Mouse (Mus musculus): ENCODE results near the gene Vkorc1.
"Not testable (repeated sequence)": the region's sequence is repeated elsewhere in the genome, so short reads cannot be mapped to it uniquely, and the experiment has no call there.

Gene Vkorc1

DNA sequence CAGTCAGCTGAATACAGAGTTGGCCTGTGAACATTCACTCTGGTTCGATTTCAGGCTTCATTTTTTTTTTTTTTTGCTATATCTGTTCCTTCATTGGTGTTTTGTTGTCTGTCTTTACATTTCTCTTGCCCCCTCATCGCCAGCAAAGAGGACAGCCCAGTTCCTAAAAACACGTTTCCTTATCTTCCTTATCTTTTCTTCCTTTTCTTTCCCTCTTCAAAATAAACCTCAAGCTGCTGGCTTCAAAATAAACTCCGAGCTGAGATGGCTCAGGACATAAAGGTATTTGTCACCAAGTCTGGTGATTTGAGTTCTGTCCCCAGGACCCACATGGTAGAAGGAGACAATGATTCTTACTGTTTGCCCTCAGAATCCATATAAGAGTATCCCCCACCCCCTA lies 17.5 kb upstream of the Vkorc1 start:
- no peak for DNase-seq

DNA sequence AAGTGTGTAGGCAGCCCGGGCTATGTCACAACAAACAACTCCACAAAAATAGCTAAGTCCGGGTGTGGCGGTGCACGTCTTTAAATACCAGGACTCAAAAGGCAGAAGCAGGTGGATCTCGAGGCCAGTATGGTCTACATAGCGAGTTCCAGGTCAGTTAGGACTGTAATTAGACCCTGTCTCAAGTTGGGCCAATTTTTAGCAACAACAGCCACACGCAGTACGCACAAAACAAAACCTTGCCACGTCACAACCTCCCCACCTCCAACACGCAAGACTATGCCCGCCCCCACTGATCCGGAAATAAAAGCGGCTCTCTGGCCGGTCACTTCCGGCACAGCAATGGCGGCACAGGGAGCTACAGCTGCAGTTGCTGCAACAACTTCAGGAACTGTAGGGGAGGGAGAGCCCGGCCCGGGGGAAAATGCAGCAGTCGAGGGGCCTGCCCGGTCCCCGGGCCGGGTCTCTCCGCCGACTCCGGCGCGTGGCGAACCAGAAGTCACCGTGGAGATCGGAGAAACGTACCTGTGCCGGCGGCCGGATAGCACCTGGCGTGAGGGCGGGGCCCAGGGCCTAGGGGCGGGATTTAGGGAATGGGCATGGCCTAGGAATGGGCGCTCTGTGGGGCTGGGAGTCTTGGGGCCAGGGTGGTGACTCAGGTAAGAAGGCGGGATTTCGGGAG lies 16.9 kb upstream of the Vkorc1 start, which contains the start of gene Kat8:
Kat8 (plus strand) TSS at position 327 of the 682 bp plus-strand sequence.
- peak; percentile 85 for DNase-seq

DNA sequence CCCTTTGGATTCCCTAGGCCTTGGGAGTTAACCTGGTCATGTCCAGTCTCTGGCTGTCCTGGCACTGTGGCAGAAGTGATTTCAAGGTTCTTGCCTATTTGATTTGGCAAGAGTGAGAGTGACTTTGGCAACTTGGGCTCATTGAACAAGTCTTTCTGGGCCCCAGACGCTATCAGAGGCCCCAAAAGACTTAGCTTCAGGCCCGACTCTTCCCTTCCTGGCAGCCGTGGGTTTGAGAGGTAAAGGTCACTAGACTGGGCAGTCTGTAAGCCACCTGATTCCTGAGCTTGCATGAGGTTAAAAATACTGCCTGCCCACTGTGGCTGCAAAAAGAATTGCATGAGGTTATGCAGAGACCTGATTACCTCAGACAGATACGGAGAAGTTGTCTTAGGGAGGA lies 13.2 kb upstream of the Vkorc1 start:
- DNase-seq = no peak

DNA sequence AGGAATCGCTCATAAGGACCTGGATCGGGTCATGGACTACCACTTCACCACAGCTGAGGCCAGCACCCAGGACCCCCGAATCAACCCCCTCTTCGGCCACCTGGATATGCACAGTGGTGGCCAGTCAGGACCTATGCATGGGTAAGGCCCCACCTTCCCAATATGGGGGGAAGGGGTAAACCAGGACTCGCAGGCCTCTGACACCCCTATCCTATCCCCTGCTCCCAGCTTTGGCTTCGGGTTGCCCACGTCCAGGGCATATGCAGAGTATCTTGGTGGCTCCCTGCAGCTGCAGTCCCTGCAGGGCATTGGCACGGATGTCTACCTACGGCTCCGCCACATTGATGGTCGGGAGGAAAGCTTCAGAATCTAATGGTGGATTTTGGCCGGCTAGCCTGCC lies 12.5 kb upstream of the Vkorc1 start:
- no peak for DNase-seq

DNA sequence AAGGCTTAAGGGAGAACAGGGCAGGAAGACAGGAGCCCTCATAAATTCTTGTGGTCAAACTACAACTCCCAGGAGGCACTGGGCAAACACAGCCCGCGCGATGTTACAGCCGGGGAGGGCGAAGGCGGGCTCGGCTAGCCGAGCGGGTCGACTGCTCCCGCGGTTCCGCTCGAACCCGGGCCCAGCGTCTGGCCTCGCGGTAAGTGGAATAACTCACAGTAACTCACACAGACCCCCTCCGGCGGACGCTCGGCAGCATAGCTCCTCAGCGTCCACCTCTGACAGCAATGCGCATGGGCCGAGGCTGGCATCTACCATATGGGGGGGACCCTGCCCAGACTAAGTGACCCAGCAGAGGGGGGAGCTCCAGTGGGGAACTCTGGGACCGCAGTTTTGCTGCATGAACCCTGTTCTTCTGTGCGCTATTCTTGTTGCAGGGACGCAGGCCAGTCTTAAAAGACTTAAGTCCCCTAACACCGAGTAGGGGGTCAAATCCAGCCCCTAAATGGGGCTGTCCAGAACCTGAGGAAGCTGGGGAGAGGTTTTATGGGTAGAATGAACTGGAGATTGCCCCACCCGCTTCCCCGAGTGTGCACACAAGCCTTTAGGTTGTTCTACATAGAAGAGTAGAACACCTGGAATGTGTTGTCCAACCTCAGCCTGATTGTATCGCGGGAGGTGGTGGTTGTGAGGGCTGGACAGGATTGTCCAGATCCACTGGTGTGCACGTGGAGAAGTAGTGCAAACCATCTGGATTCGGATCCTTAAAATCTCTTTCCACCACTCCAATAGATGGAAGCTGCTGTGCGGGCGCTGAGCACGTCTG lies 8.8 kb upstream of the Vkorc1 start, which contains the start of gene Bckdk:
Bckdk (plus strand) TSS at position 112 of the 826 bp plus-strand sequence.
- DNase-seq = peak; percentile 77

DNA sequence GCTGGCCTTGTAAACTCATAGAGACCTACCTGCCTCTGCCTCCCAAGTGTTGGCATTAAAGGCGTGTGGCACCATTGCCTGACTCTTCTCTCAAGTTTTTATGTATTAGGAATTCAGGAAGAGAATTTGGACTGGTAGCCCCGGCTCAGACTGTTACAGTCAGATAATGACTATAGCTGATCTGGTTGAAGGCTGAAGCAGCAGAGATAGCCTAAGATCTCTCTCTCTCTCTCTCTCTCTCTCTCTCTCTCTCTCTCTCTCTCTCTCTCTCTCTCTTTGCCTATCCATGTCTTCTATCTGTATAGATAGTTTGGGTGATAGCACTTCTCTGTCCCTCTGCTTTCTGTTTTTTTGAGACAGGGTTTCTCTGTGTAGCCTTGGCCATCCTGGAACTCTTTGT lies 6.4 kb upstream of the Vkorc1 start:
- no peak for DNase-seq

DNA sequence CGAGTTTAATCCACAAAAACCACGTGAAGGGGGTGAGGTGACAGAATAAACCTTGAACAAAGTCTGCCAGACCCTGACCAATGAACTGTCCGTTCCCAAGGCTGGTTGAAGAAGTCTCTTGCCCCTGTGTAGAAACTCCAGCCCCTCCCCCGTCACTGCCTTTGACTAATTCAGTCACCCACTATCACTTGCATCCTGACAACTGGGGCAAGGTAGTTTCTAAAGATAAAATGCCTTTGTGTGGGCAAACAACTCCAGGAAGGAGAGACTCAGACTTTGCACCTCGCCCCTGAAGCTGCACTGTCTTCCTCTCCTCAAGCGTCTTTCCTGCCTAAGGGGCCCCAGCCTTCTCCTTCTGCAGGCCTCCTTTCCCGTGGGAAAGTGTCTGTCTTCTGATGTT lies 4.6 kb upstream of the Vkorc1 start:
- no peak for DNase-seq

DNA sequence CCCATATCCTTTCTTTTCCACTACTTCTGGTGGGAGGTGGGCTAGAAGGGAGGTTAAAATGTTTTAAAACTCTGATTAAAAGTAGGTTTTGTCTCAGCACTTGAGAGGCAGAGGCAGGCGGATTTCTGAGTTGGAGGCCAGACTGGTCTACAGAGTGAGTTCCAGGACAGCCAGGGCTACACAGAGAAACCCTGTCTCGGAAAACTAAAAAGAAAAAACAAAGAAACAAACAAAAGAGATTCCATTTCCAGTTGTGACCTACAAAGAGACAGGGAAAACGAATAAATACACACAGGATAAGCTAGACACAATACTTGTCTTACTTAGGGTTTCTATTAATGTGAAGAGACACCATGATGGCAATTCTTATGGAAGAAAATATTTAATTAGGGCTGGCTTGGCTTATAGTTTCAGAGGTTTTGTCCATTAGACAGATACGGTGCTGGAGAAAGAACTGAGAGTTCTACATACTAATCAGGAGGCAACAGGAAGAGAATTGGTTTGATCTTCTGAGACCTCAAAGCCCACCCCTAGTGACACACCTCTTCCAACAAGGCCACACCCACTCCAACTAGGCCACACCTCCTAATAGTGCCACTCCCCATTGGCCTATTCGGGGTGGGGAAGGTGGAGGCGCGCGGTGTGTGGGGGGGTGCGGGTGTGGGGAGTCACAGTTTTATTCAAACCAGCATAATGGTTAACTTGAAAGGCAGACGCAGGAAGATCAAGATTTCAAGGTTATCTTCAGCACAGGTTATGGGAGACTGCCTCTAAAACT lies 3.0 kb upstream of the Vkorc1 start:
- peak; percentile 69 for DNase-seq

DNA sequence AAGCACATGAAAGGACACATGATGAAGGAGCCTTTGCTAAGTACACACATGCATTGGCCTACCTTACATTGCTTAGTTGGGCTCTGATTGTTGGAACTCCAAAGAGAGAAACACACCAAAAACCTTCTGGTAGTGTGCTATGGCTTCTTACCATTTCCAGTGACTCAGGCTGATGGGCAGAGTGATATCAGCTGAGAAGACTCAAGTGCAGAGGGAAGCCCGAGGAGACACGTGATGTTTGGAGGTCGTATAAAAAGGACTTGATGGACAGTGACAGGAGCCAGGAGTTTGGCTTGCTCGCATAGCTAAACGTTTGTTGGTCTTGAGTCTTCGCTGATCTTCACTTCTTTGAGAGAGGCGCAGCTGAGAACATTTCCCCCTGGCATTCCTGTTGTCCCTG lies 2.1 kb upstream of the Vkorc1 start:
- DNase-seq = no peak

DNA sequence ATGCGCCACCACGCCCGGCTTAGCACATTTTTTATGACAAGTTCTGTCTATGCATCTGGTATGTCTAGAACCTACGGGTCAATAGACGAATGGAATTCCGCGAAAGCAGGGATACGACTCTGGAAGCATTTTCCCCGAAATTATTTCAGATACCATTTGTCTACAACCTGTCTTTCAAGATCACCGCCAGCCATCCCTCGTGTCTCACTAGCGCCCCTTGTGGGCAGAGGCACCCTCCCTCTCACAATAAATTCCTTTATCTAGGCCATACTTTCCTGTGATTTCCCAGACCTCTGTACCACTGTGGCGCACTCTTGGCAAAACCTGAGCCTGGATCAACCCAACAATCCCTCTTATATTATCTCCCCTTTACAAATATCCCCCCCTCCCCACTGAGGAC lies 967 bp upstream of the Vkorc1 start:
- peak; percentile 73 for DNase-seq

DNA sequence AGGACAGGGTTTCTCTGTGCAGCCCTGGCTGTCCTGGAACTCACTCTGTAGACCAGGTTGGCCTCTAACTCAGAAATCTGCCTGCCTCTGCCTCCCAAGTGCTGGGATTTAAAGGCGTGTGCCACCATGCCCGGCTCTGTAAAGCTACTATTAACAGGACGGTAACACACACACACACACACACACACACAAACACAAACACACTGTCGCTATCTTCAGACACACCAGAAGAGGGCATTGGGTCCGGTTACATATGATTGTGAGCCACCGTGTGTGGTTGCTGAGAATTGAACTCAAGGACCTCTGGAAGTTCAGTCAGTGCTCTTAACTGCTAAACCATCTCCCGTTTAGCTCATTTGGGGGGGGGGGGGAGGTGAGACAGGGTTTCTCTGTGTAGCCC lies 474 bp upstream of the Vkorc1 start:
- not testable (repeated sequence) for DNase-seq

DNA sequence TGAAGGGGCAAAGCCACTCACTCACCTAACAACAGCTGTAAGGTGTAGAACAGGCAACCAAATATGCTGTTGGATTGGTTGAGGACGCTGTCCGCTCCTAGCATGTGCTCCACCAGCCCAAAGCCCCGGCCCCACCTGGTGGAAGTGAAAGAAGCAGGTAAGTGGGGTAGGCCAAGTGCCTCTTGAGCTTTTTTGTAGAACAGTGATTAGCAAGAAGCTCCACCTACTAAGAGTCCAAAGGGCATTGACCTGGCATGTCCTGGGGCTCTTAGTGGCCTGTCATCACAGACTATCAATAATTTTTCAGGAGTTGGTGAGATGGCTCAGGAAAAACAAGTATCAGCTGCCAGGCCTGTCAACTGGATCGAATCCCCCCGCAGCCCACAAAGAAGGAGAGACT lies 937 bp downstream of the Vkorc1 start:
- no peak for DNase-seq

DNA sequence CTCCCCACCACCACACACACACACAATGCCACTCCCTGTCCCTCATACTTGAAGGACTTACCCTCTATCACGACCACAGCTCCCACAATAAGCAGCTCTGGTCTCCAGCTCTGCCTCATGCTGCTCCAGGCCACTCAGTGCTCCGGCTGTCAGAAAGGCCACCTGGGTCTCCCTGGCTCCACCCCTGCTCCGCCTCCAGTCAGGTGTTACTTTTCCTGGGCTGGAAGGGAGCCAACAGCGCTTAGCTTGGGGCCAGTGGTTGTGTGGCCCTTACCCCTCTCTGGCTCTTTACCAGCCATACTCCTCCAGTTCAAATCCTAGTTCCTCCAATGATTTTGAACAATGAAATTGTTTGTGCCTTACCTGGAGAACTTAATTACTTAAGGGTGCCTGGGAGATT lies 4.6 kb downstream of the Vkorc1 start, which contains the start of gene Prss53:
Prss53 (minus strand) TSS at position 173 of the 400 bp plus-strand sequence.
- no peak for DNase-seq

DNA sequence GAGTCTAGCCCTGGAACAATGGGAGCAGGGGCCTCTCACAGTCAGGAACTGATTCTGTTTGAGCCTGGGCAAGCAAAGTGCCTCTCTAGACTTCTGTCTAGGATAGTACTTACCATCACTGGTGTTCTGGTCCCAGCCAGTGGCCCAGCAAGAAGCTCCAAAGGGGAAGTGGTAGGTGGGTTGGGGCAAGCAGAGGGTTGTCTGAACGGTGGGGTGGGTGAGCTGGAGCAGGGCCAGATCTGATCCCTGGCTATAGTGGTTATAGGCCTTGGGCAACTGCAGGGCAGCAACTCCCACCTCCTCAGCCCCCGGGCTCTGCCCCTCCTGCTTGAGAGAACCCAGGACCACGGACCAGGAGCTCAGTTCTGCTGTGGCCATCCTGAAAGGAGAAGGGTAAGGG lies 6.6 kb downstream of the Vkorc1 start:
- DNase-seq = no peak

DNA sequence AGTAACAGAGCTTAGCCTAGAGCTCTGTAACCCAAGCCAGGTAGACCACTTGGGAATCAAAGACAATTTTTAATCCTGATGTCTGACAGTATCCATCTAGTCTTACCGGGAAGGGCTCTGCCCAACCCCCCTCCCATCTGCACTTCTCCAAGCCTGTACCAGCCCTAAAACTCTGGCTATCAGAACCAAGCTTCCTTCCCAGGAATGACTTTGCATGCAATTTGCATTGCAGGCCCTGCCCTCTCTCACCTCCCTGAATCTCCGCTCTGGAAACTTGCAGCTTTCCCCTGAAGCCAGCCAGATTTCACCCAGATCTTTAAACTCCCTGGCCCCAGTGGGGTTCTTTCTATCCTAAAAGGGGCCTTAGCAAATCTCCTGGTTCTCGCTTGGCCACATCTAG lies 7.6 kb downstream of the Vkorc1 start:
- no peak for DNase-seq

DNA sequence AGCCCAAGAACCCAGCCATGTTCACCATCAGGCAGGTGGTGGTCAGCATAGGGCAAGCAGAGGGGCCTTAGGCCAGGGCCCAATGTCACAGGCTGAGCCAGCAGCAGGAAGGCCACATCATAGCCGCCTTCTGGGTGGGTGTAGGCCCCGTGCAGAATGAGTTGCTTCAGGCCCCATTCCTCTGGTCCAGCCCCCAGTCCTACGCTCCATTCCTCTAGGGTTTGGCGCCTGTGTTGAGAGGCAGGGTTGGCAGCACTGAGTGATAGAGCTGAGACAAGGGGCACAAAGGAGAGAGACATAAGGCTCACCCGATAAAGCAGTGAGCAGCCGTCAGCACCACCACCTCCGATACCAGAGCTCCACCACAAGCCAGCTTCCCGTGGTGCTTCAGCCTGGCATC lies 8.2 kb downstream of the Vkorc1 start:
- DNase-seq = no peak

DNA sequence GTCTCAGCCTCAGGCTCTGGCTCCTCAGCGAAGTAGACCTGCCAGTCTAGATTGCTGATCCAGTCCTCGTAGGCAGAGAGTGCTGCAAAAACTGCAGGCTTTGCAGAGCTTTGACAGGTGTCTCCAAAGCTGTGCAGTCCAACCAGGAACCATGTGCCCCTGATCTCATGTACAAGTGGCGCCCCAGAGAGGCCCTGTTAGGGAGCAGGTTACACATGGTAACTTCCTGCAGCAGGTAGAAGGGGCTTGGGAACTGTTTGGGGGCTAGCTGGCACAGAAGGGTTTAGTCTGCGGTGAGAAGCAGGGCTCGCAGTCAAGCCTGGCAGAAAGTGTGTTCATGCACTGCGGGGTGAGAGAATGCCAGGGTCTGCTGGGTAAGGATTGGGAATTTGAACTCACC lies 8.9 kb downstream of the Vkorc1 start:
- no peak for DNase-seq

DNA sequence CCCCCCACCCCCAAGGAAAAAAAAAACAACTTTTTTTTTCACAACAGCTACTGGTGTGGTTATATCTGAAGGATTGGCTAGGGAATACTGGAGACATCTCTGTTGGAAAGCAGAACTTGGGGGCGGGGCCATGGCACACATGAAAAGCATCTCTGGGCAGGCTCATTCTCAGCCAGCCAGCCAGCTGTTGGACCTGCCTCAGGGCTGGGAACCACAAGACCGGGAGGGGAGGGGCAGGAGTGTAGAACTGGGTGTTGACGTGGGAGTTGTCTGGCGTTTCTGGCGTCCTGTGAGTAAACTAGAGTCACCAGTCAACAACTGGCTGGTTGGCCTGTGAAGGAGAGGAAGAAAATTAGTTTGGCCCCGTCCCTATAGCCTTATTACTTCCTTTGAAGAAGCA lies 9.5 kb downstream of the Vkorc1 start:
- no peak for DNase-seq

DNA sequence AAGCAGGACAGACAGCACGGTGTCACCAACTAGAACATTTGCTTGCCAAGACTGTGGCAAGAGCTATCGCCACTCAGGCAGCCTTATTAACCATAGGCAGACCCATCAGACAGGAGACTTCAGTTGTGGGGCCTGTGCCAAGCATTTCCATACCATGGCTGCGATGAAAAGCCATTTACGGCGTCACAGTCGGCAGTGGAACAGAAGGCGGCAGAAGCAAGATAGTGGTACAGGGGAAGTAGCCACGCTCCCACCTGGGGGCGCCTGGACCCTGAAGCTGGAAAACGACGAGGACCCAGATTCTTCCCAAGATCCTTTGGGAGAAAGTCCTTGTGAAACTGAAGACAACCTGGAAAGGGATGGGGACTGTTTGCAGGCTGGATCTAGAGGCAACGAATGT lies 15.0 kb downstream of the Vkorc1 start:
- no peak for DNase-seq

DNA sequence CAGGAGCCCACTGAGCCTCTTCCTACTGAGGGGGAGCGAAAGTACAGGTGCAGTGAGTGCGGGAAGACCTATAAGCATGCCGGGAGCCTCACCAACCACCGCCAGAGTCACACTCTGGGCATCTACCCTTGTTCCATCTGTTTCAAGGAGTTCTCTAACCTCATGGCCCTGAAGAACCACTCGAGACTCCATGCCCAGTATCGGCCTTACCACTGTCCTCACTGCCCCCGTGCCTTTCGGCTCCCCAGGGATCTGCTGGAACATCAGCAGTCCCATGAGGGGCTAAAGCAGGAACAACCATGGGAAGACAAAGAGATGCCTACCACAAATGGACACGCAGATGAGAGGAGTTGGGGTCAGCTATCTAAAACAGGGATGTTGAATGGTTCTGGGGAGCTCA lies 16.1 kb downstream of the Vkorc1 start:
- DNase-seq = no peak

DNA sequence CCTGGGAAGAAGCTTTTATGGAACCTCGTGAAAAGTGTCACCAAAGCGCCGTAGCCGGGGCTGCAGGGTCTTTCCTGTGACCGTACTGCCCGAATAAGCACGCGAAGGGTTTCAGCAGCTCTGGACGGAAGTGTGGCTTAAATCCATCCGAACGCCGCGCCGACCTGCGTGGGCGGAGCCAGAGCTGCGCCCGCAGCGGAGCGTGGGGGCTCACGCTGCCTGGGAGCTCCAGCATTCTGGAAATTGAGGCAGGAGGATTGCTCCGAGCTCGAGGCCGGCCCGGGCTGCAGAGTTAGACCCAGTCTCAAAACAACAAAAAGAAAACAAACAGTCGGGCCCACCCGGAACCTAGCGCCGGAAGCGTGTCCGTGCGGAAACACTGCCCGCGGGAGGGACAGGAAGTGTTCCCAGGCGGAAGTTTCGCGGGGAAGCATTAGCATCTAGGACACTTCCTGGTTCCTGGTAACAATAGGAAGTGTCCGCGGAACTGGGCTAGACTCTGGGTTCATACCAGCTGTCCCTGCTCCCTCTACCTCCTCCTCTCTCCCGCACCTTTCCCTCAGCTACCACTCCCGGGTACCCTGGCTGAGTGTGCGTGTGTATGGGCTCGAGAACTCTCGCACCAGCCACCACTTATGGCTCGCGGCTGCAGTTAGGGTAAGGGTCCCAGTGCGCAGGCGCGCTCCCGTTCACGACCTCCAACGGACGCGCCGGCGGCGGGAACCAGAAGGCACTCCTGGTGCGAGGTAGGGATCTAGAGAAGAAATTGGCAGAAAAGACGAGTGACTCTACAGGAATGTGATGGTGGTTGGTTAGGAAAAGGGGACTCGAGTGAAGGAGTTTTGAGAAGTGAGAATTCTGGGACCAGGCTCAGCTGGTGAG lies 18.7 kb downstream of the Vkorc1 start, which contains the start of gene Zfp668:
Zfp668 (minus strand) TSS at position 362 of the 882 bp plus-strand sequence.
- peak; percentile 88 for DNase-seq

DNA sequence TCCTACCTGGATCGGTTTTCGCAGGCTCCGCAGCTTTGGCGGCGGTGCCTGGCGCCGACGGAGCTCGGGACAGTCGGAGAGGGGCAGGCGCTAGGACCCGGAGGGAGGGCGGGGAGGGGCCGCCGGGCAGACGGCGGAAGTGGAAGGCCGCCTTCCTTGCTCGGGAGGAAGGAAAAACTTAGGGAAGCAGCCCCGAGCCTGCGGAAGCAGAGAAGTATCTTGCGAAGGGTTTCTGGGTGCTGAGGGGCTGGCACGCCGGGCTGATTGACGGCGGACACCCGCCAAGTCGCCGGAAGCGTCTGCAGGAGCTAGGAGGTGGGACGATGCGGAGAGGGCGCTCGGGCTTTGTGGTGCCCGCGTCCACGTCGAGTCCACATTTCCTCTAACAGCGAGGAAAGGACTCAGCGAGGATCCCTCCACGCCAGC lies 19.4 kb downstream of the Vkorc1 start, which contains the start of gene Zfp646:
Zfp646 (plus strand) TSS at position 181 of the 426 bp plus-strand sequence.
- DNase-seq = peak; percentile 80

Measured in thymus, postnatal 14 days (tissue).